Mouse (Mus musculus): Measurements from ENCODE around the gene Sp7.
"Not testable (repeated sequence)": the region's sequence is repeated elsewhere in the genome, so short reads cannot be mapped to it uniquely, and the experiment has no call there.

The Sp7 gene

DNA sequence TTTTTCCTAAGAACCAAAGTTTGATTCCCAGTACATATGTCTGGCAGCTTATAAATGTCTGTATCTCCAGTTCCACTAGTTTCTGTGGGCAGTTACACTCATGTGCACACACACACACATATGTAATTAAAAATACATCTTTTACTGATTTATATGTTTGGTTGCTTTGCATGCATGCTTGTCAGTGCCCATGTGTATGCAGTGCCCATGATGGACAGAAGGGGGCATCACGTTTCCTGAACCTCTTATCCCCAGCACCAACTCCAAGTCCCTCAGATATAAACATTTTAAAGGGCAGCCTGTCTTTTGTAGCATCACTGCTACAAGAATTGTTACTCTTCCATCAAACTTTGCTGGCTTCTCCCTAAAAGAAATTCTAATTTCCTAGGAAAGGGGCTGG, 25.4 kb downstream of the Sp7 start:
- DNase-seq: peak; percentile 27 to 73

DNA sequence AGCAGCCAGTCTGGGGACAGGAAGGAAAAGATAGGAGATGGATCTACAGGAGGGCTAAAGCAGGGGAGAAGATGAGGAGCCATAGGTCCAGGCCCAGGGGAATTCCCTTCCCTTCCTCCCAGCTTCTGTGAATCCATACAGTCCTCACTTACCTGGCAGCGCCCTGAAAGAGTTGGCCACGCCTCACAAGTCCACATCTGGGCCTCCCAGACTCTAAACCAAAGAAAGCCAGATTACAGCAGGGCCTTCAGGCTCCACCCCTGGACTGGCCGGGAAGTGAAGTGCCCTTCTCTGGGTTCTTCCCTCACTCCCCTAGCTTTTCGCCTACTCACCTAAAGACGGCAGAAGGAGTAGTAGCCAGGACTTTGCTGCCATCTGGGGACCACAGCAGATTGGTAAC, 27.4 kb downstream of the Sp7 start:
- DNase-seq: no peak

DNA sequence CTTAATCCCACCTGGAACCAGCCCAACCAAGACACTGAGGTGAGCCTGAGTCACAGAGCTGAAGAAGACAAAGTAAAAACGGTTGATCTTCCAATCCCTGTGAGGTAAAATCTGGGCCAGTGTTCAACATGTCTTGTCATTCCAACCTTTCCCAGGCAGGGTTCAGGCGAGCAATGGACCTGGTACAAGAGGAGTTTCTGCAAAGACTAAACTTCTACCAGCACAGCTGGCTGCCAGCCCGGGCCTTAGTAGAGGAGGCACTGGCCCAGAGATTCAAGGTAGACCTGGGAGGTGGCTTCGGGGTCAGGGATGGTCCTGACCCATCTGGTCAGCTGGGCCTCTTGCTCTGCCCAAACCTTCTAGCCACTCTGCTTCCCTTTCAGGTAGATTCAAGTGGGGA, 30.0 kb downstream of the Sp7 start:
- DNase-seq: peak; percentile 40 to 58

DNA sequence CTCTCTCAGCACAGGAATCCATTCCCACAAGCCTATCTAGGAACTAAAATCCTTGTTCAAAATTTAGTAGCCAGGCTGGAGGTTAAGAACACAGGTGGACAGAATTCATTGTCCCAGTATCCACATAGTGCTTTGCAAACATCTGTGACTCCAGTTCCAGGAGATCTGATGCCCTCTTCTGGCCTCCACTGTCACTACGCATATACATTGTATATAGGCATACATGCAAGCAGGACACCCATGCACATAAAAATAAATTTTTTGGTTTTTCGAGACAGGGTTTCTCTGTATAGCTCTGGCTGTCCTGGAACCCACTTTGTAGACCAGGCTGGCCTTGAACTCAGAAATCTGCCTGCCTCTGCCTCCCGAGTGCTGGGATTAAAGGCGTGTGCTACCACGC, 31.1 kb downstream of the Sp7 start:
- DNase-seq: not testable (repeated sequence)

DNA sequence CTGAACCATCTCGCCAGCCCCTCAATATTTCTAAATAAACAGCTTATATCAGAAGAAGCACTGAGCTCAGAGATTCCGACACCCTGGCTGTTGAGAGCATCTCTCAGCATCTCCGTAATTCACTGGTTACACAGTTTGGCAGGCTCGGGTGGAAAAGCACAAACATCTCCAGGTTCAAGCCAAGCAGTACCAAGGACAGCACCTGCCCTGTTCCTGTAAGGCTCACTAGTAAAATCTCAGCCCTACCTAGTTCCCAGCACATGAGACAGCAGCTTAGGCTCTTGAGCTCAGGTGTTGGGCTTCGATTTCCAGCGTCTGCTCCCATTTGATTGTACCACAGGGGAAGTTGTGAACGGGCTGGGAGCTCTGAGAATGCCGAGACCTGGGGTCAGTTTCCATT, 31.7 kb downstream of the Sp7 start:
- no peak for DNase-seq

DNA sequence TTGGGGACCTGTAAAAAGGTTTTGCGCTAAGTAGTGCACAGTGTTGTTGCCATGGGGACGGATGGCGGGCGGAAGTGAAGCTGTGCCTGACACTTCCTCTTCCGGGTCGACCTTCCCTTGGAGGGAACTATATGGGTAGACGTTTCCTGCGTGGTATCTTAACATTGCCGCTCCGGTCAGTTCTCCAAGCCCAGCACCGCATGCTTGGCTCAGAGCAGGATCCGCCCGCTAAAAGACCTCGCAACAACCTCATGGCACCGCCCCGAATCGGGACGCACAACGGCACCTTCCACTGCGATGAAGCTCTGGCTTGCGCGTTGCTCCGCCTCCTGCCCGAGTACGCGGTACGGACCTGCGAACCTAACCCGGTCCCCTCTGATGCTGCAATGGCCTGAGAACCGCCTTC, 35.4 kb downstream of the Sp7 start, which contains the start of gene Myg1:
Gene Myg1, plus strand, starts transcription at position 100 of the 406 bp plus-strand sequence.
- peak; percentile 81 to 82 for DNase-seq

DNA sequence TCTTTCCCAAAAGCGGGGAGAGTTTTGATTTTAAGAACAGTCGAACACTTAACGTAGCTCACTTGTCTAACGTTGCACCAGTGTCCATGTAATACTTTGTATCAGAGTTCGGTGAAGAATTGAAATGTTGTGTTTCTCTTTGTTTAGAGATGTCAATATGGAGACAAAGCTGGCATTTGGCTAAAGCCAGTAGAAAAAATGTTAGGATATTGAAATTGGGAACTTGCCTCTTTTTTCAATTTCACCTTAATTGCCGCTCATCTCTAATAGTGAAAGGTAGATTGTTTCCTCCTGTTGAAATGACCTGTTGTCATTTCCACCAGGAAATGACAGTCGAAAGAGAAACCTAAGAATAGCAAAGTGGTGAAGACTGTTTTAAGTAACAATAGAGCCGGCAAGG, 40.1 kb downstream of the Sp7 start:
- DNase-seq: no peak

DNA sequence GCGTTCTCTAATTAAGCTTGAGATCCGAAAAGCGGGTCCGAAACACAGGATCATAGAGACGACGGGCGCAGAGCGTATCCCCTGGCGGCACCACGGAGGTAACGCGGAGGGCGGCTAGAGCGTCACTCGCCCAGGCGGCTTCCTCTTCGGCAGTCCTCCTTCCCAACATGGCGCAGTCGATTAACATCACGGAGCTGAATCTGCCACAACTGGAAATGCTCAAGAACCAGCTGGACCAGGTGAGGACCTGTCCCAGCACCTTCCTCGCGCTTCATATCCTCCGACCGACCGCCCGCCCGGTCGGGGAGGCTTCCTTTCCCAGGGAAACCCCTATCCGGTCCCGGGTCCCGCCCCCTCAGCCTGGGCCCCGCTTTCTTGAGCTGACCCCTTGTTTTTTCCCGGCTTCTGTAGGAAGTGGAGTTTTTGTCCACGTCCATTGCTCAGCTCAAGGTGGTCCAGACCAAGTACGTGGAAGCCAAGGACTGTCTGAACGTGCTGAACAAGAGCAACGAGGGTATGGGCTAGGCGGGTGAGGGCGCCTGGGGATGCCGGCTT, 40.9 kb downstream of the Sp7 start, which contains the start of gene Pfdn5:
Gene Pfdn5, plus strand, starts transcription at position 95 of the 555 bp plus-strand sequence.
- peak; percentile 81 to 89 for DNase-seq

DNA sequence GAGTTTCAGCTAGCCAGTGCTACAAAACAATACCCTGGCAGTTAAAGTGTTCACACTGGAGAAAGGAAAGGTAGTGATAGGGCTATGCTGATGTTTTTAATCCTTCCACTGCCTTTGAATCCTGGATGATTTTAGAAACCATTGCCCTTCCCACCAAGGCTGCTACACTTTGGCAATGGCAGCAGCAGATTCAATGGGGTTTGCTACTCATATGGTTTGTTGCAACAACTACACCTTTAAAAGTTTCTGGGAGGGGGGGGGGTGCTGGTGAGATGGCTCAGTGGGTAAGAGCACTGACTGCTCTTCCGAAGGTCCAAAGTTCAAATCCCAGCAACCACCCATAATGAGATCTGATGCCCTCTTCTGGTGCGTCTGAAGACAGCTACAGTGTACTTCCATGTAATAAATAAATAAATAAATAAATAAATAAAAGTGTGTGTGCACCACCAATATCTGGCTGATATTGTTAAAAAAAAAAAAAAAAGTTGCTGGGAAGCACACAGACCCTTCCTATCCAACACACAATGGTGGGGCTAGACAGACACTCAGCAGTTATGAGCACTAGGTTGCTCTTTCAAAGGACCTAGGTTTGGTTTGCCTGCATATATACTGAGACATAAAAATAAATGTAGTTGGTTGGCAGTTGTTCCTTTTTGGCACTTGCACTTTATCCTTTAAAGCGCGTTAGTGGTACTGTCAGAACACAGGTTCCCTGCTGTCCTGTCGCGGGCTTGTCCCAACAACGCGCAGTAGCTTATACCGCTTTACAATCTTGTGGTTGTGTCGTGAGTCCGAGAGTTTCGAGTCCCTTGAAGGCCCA, 42.1 kb downstream of the Sp7 start:
- peak; percentile 25 to 33 for DNase-seq

DNA sequence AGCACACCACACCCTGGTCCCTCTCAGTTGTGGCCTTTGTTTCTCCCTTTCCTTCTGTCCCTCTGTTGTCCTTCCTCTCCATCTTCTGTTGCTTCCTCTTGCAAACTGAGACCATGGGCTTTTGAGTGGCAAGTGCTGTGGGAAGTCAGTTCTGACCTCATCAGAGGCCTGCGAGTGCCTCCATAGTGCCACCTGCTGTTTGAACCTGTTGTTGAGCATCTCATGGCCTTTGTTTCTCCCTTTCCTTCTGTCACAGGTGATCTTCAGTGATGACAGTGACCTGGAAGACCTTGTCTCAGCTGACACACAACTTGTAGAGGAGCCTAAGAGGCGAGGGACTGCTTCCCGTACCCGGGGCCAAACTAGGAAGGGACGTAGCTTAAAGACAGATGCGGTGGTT, 50.7 kb downstream of the Sp7 start:
- peak; percentile 43 to 75 for DNase-seq

DNA sequence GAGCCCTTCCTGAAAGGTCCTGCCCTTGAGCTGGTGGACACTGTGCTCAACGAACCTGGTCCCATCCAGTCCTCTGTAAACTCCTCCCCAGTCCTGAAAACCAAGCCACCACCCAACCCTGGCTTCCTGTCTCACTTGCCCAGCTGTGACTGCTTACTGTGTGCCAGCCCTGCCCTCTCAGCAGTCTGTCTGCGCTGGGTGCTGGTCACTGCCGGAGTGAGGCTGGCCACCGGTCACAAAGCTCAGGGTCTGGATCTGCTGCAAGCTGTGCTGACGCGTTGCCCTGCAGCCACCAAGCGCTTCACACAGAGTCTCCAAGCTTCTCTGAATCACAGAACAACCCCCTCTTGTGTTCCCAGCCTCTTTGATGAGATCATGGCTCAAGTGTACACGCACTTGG, 51.7 kb downstream of the Sp7 start:
- DNase-seq: no peak

DNA sequence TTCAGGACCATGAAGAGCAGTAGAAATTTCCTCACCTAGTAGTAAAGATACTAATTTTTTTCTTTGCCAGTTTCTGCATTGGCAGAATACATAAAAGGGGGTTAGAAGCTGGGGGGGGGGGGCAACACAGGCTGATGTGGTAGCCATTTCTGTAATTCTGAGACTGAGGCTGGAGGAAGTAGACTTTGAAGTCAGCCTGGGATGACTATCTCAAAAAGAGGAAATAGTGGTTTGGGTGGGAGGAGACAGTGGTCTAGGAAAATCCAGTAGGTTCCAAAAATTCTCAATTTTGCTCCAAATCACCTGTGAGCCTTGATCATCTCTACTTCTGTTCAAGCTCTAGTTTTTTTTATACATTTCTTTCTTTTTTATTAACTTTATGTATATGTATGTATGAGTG, 55.5 kb downstream of the Sp7 start:
- DNase-seq: no peak

DNA sequence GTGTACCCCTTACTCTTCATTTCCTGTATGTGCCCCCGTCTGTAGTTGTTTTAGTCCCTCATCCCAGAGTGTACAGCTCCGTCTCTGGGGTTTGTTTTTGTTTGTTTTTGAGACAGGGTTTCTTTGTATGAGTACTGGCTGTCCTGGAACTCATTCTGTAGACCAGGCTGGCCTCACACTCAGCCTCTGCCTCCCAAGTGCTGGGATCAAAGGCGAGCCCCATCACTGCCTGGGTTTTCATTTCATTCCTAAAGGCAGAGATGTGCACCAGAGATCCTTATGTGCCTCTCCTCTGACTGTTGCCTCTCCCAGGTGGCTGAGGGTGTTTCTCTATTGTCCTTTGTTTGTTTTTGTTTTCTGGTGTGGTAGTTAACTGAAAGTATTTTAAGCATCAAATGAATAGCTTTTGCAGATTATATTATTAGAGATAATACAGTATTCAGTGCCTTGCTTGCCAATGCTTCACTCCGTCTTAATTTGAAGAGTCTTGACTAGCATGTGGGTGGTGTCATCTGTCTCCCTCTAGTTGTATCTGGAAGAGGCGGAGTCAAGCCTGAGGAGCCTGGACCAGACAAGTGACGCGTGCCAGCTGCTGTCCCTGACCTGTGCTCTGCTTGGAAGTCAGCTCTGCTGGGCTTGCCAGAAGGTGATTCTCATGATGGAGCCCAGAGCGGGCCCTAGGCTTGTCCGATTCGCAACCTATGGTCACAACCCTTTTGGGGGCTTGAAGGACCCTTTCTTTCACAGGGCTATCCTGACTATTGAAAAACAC, 56.7 kb downstream of the Sp7 start:
- peak; percentile 32 for DNase-seq

DNA sequence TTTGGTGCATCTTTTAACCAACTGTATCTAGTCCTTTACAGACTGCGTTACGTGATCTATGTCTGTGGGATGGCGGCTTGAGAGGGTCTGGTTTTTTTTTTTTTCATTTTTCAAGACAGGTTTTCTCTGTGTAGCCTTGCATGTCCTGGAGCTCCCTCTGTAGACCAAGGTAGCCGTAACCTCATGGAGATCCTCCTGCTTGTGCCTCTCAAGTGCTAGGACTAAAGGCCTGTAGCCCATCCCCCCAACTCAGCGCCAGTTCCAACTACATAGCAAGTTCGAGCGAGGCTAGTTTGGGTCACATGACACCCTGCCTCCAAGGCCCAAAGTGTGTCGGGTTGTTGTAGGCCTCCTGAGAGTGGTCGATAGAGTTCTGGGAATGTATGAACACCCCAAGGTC, 58.3 kb downstream of the Sp7 start:
- DNase-seq: no peak
